Mouse (Mus musculus) limb, embryonic 11.5 days (tissue): ENCODE measurements at regions not wholly inside any gene's neighbourhood (a gene's known extent, or its start where the extent isn't known, plus 50 kb on each side); places are given as distances from the start of the nearest gene placed in this dataset.

ENCODE experiments used
- ATAC-seq: fragments of 200-750 bp; cut with Nextera tagmentation; 2 replicates; pipeline ENCODE4 v1.8.0; 2017; ENCODE audit warnings: low read depth; ENCODE audit not compliant: insufficient number of reproducible peaks, low FRiP score, low TSS enrichment
- DNase-seq: peaks from one replicate; pipeline ENCODE4 v3.0.0-alpha.2; 2015; ENCODE audit warnings: low spot score
- H3K27ac ChIP-seq: fragments of 300-500 bp; sonication (generic); replicated peaks from 2 replicates; pipeline ENCODE4 v1.5.1; 2014; ENCODE audit warnings: low read depth, mild to moderate bottlenecking, low read length
- H3K27me3 ChIP-seq: fragments of 300-500 bp; sonication (generic); 2 replicates; pipeline ENCODE4 v1.6.1; 2014; ENCODE audit warnings: mild to moderate bottlenecking, low read length, mixed read lengths; ENCODE audit not compliant: control insufficient read depth, insufficient read depth
- H3K36me3 ChIP-seq: fragments of 300-500 bp; sonication (generic); 2 replicates; pipeline ENCODE4 v1.6.1; 2014; ENCODE audit warnings: mild to moderate bottlenecking, low read length, moderate library complexity, mixed read lengths; ENCODE audit not compliant: control insufficient read depth, insufficient read depth
- H3K4me1 ChIP-seq: fragments of 300-500 bp; sonication (generic); 2 replicates; pipeline ENCODE4 v1.6.1; 2014; ENCODE audit warnings: low read length, mixed read lengths; ENCODE audit not compliant: control insufficient read depth, insufficient read depth
- H3K4me2 ChIP-seq: fragments of 300-500 bp; sonication (generic); 2 replicates; pipeline ENCODE4 v1.6.1; 2014; ENCODE audit warnings: low read depth, mild to moderate bottlenecking, moderate library complexity; ENCODE audit not compliant: severe bottlenecking
- H3K4me3 ChIP-seq: fragments of 300-500 bp; sonication (generic); 2 replicates; pipeline ENCODE4 v1.5.1; 2014; ENCODE audit warnings: low read depth, low read length
- H3K9ac ChIP-seq: fragments of 300-500 bp; sonication (generic); 2 replicates; pipeline ENCODE4 v1.6.1; 2014; ENCODE audit warnings: mild to moderate bottlenecking, low read length
- H3K9me3 ChIP-seq: fragments of 300-500 bp; sonication (generic); 2 replicates; pipeline ENCODE4 v1.6.1; 2016; ENCODE audit warnings: low read length; ENCODE audit not compliant: control insufficient read depth
- WGBS: fragments of 180-500 bp; shearing (Covaris S2); extraction: QIAGEN DNeasy Blood & Tissue Kit; methylation state at CpG from one replicate; pipeline ENCODE4 v1.1.7; 2014; 5-methylcytosine and 5-hydroxymethylcytosine counted together

GRCm38 (mm10) chr1:80131354-80131753 lies 86.9 kb downstream of the Fam124b start:
- no peak for ATAC-seq
- Histone ChIP-seq H3K36me3 (no peaks in the 10 kb centered on the region), H3K4me1 (no peaks in the 10 kb centered on the region), H3K9me3 (no peaks in the 10 kb centered on the region), H3K27ac (no peak overlapping the region), H3K4me3 (no peak overlapping the region), H3K27me3 (no peaks in the 10 kb centered on the region), H3K9ac (no peak overlapping the region), H3K4me2 (no peak overlapping the region)
- 75% methylated on average over 3 of the region's 3 CpGs for WGBS
- DNase-seq = no peak

GRCm38 (mm10) chr1:80123966-80124365 lies 94.3 kb downstream of the Fam124b start:
- ATAC-seq (no peak), DNase-seq (no peak)
- Histone ChIP-seq H3K36me3 (no peaks in the 10 kb centered on the region), H3K27ac (no peak overlapping the region), H3K9me3 (no peaks in the 10 kb centered on the region), H3K4me3 (no peak overlapping the region), H3K9ac (no peak overlapping the region), H3K4me1 (no peaks in the 10 kb centered on the region), H3K27me3 (no peaks in the 10 kb centered on the region), H3K4me2 (no peak overlapping the region)
- WGBS = 89% methylated on average over 2 of the region's 2 CpGs

GRCm38 (mm10) chr1:80115913-80116312 lies 102.4 kb downstream of the Fam124b start:
- no peaks in the 10 kb centered on the region for H3K4me1 ChIP-seq
- WGBS = 73% methylated on average over 2 of the region's 2 CpGs
- H3K4me3 ChIP-seq = no peak overlapping the region
- no peaks in the 10 kb centered on the region for H3K9me3 ChIP-seq
- no peaks in the 10 kb centered on the region for H3K27me3 ChIP-seq
- ATAC-seq (no peak), DNase-seq (no peak)
- no peaks in the 10 kb centered on the region for H3K36me3 ChIP-seq
- H3K4me2 ChIP-seq = no peak overlapping the region
- no peak overlapping the region for H3K27ac ChIP-seq
- H3K9ac ChIP-seq = no peak overlapping the region

GRCm38 (mm10) chr1:80107747-80108476 lies 110.4 kb downstream of the Fam124b start:
- H3K4me3 ChIP-seq = no peak overlapping the region
- H3K4me1 ChIP-seq = no peaks in the 10 kb centered on the region
- DNase-seq (no peak), ATAC-seq (no peak)
- H3K27me3 ChIP-seq = no peaks in the 10 kb centered on the region
- H3K9ac ChIP-seq = no peak overlapping the region
- WGBS = 80% methylated on average over 2 of the region's 2 CpGs
- H3K9me3 ChIP-seq = no peaks in the 10 kb centered on the region
- no peak overlapping the region for H3K4me2 ChIP-seq
- H3K36me3 ChIP-seq = no peaks in the 10 kb centered on the region
- no peak overlapping the region for H3K27ac ChIP-seq

- H3K4me2 ChIP-seq = no peak overlapping the region
- no peaks in the 10 kb centered on the region for H3K27me3 ChIP-seq
- no peak overlapping the region for H3K9ac ChIP-seq
- 90% methylated on average over 2 of the region's 2 CpGs for WGBS
- no peak overlapping the region for H3K27ac ChIP-seq
- no peaks in the 10 kb centered on the region for H3K4me1 ChIP-seq
- H3K4me3 ChIP-seq = no peak overlapping the region
- H3K36me3 ChIP-seq = no peaks in the 10 kb centered on the region
- DNase-seq (no peak), ATAC-seq (no peak)
- H3K9me3 ChIP-seq = no peaks in the 10 kb centered on the region
Observed at GRCm38 (mm10) chr1:80106269-80106668, 112.0 kb downstream of the Fam124b start.

- no peak overlapping the region for H3K4me2 ChIP-seq
- H3K27me3 ChIP-seq = no peaks in the 10 kb centered on the region
- no peak overlapping the region for H3K4me3 ChIP-seq
- no peak overlapping the region for H3K9ac ChIP-seq
- no peak overlapping the region for H3K27ac ChIP-seq
- H3K36me3 ChIP-seq = no peaks in the 10 kb centered on the region
- ATAC-seq (no peak), DNase-seq (no peak)
- no peaks in the 10 kb centered on the region for H3K9me3 ChIP-seq
- whole genome bisulfite sequencing = 96% methylated on average over 1 of the region's 1 CpGs
- H3K4me1 ChIP-seq = no peaks in the 10 kb centered on the region
Observed at GRCm38 (mm10) chr1:80098266-80098665, 120.0 kb downstream of the Fam124b start.

GRCm38 (mm10) chr1:80091800-80092199 lies 126.5 kb downstream of the Fam124b start:
- Histone ChIP-seq H3K4me2 (no peak overlapping the region), H3K4me3 (no peak overlapping the region), H3K36me3 (no peaks in the 10 kb centered on the region), H3K9me3 (no peaks in the 10 kb centered on the region), H3K27ac (no peak overlapping the region), H3K4me1 (0 out of 2 replicates have a peak, but pooled peaks cover 4% of the 10 kb centered on the region), H3K27me3 (no peaks in the 10 kb centered on the region), H3K9ac (no peak overlapping the region)
- no peak for ATAC-seq
- DNase-seq = no peak
- 88% methylated on average over 2 of the region's 2 CpGs for WGBS

GRCm38 (mm10) chr1:80091350-80091749 lies 126.9 kb downstream of the Fam124b start:
- 0 out of 2 replicates have a peak, but pooled peaks cover 4% of the 10 kb centered on the region for H3K4me1 ChIP-seq
- H3K27me3 ChIP-seq = no peaks in the 10 kb centered on the region
- 92% methylated on average over 8 of the region's 8 CpGs for WGBS
- no peak for ATAC-seq
- H3K36me3 ChIP-seq = no peaks in the 10 kb centered on the region
- no peak overlapping the region for H3K27ac ChIP-seq
- no peak overlapping the region for H3K4me2 ChIP-seq
- no peak overlapping the region for H3K4me3 ChIP-seq
- no peak for DNase-seq
- H3K9ac ChIP-seq = no peak overlapping the region
- no peaks in the 10 kb centered on the region for H3K9me3 ChIP-seq

GRCm38 (mm10) chr1:80088651-80089050 lies 129.6 kb downstream of the Fam124b start:
- 23% methylated on average over 5 of the region's 5 CpGs for WGBS
- Histone ChIP-seq H3K27me3 (no peaks in the 10 kb centered on the region), H3K4me1 (0 out of 2 replicates have a peak, but pooled peaks cover 4% of the 10 kb centered on the region), H3K4me2 (no peak overlapping the region), H3K9ac (no peak overlapping the region), H3K9me3 (no peaks in the 10 kb centered on the region), H3K36me3 (no peaks in the 10 kb centered on the region), H3K27ac (no peak overlapping the region), H3K4me3 (no peak overlapping the region)
- peak; percentile 23 for DNase-seq
- ATAC-seq = no peak
